Mouse (Mus musculus) olfactory bulb, adult 2 months (tissue): ENCODE results near the gene Krtap11-1. TPM values are rescaled to one million over a fixed set of nuclear protein-coding genes. Genes with fewer than 3 reads are reported as not detected.

Experiments
- H3K27ac ChIP-seq: fragments of 200-500 bp; 2 replicates; pipeline ENCODE4 v1.5.1; 2012; ENCODE audit warnings: low read depth, low read length; ENCODE audit not compliant: insufficient read depth
- H3K4me1 ChIP-seq: fragments of 200-500 bp; 2 replicates; pipeline ENCODE4 v1.6.1; 2012; ENCODE audit warnings: low read length; ENCODE audit not compliant: control insufficient read depth, insufficient read depth
- H3K4me3 ChIP-seq: fragments of 200-500 bp; 2 replicates; pipeline ENCODE4 v1.5.1; 2012; ENCODE audit warnings: mild to moderate bottlenecking, low read depth, low read length, moderate library complexity; ENCODE audit not compliant: insufficient read depth
- CTCF ChIP-seq: fragments of 200-500 bp; IDR thresholded peaks from 2 replicates; pipeline ENCODE4 v1.5.1; 2012; ENCODE audit warnings: low read depth, mild to moderate bottlenecking, low read length, moderate library complexity; ENCODE audit not compliant: insufficient read depth
- POLR2A ChIP-seq: fragments of 200-500 bp; IDR thresholded peaks from 2 replicates; pipeline ENCODE4 v1.6.1; 2012; ENCODE audit warnings: mild to moderate bottlenecking, low read depth, low read length, moderate library complexity; ENCODE audit not compliant: insufficient read depth
- WGBS: fragments of 180-500 bp; shearing (Covaris S2); methylation state at CpG from one replicate; pipeline ENCODE4 v1.1.7; 2018; 5-methylcytosine and 5-hydroxymethylcytosine counted together
- polyA plus RNA-seq: library from polyadenylated mRNA; stranded (reverse); fragments of >200 nt; gene quantifications from 2 replicates; pipeline ENCODE4 v1.2.4, GENCODE M21; 2012; ENCODE audit warnings: low replicate concordance; ENCODE audit not compliant: missing spikeins, insufficient read depth, insufficient read length

Gene Krtap11-1
- polyA plus RNA-seq, result not detected in 2 replicates

DNA sequence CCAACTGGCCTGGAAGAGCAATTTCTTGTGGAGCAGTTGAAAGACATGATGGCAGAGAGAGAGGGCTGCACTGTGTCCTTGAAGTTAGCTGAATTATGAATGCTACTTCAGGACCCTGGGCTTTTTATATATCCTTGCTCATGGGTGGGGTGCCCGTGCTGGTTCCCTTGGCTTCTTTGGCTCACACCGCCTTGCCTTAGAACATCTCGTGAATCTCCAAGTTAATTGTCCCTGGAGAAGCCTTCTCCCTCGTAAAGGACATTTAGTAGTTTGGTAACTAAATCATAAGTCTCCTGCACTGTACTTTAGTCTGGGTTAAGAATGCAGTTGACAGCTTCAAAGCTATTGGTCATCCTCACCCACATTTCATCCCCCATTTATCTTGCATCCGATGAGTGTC lies at the start of gene Krtap11-1:
Gene Krtap11-1 (minus strand): TSS at position 101 of the 400 bp plus-strand sequence.
- Histone ChIP-seq H3K4me3 (no peak within 1 kb of the TSS), H3K4me1 (no peaks in the 10 kb centered on the region), H3K27ac (no peak within 1 kb of the TSS)
- WGBS, result 94% methylated on average over 5 of the region's 5 CpGs
- TF ChIP-seq POLR2A (no peak), CTCF (no peak)

DNA sequence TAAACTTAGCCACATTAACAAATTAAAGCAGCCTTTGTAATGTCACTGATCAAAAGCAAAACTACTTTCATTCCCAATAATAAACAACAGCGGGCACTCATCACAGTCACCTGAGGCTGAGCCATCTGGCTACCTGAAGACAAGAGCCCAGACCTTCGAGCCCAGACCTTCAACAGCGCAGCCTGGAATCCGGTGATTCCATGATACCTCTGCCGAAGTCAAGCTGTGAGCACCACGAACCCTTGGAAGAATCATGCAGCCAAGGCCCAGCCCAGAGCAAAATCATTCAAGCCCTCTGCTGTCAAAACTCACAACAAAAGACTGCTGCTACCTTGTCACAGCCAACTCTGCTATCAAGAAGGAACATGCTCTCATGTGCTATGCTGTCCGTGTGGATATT lies 47.2 kb upstream of the Krtap11-1 start:
- H3K4me1 ChIP-seq, result no peaks in the 10 kb centered on the region
- no peak overlapping the region for H3K4me3 ChIP-seq
- WGBS, result 94% methylated on average over 7 of the region's 7 CpGs
- no peak for TF ChIP-seq CTCF
- no peak for TF ChIP-seq POLR2A
- no peak overlapping the region for H3K27ac ChIP-seq

DNA sequence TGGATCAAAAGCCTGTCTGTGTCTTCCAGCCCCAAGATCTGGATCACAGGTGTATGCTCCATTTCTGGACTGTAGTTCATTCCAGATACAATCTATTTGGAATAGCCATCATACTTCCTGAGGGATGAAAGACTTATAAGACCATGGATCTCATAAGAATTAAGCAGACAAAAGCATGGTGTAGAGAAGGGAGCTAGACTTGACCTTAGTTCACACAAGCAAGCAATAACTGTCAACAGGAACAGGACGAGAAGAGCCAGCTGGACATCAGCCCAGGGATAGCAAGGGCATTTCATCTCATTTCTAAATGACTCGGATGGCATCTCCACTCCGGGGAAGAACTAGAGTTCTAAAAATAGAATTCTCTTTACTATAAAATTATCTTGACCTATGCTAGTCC lies 46.3 kb upstream of the Krtap11-1 start:
- Histone ChIP-seq H3K27ac (no peak overlapping the region), H3K4me1 (no peaks in the 10 kb centered on the region), H3K4me3 (no peak overlapping the region)
- TF ChIP-seq POLR2A, result no peak
- no peak for TF ChIP-seq CTCF
- 61% methylated on average over 3 of the region's 3 CpGs for WGBS

DNA sequence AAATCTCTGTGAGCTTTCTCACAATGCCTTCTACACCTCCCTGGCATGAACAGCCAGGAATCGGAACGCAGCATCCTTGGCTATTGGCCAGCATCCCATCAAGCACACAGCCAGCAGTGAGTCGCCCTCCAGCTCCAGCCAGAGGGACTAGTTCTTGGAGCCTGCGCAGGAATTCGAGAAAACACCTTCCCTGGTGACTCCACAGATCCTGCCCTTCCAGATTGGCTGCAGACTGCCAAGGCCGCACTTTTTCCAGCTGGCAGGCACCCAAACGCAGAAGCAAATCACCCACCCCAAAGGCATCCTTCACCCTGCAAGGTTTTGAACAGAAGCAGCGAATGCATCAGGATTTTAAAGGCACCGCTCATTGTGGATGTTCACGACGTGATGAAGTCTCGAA lies 42.7 kb upstream of the Krtap11-1 start:
- TF ChIP-seq POLR2A (no peak), CTCF (no peak)
- 44% methylated on average over 12 of the region's 12 CpGs for WGBS
- no peaks in the 10 kb centered on the region for H3K4me1 ChIP-seq
- no peak overlapping the region for H3K4me3 ChIP-seq
- no peak overlapping the region for H3K27ac ChIP-seq

DNA sequence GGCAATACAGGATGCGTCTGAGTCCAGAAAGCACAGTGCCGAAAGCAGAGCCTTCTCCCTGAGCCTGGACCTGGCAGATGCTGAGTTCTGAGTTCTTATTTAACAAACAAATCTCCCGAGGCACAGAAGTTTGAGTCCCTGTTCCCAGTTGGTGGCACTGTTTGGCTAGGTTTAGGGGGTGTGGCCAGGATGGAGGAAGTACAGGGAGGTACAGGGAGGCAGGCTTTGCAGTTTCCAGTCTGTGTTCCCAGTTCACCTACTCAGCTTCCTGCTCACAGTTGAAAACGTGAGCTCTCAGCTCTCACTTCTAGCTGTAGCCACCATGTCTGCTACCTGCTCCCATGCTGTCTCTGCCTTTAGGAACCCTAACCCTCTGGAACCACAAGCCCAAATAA lies 37.8 kb upstream of the Krtap11-1 start:
- 83% methylated on average over 4 of the region's 4 CpGs for WGBS

DNA sequence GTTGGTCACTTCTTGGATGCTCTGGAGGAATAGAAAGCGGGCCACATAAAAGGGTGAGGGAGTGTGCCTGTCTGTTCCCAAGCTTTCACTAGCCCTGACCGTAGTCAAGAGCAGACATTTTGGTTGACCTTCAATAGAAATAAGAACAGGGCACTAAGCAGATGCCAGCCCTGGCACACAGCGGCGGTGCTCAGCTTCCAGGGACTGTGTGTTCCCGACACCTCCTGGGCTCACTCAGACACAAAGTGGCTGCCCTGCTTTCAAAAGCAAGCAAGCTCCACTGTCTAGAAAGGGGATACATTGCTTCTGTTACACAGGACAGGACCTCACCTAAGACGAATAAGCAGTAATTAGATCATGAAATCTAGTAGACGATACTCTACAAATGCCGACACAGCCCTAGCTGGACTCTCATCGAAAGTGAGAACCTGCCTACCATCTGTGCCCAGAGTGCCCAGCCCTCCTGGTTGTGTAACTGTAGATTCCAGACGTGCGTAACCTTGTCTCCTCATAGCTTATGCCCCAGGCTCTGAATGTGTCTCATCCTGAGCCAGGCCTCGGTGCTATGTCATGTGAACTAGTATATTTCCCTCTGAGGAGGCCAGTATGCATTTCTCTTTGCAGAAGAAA lies 37.3 kb upstream of the Krtap11-1 start:
- WGBS, result 85% methylated on average over 12 of the region's 12 CpGs
- no peak for TF ChIP-seq POLR2A
- TF ChIP-seq CTCF, result no peak
- Histone ChIP-seq H3K4me1 (no peaks in the 10 kb centered on the region), H3K4me3 (no peak overlapping the region), H3K27ac (no peak overlapping the region)

More for the DNA sequence above, 37.8 kb upstream of the Krtap11-1 start:
- no peak overlapping the region for H3K27ac ChIP-seq
- TF ChIP-seq POLR2A (no peak), CTCF (no peak)
- H3K4me3 ChIP-seq, result no peak overlapping the region
- H3K4me1 ChIP-seq, result no peaks in the 10 kb centered on the region

DNA sequence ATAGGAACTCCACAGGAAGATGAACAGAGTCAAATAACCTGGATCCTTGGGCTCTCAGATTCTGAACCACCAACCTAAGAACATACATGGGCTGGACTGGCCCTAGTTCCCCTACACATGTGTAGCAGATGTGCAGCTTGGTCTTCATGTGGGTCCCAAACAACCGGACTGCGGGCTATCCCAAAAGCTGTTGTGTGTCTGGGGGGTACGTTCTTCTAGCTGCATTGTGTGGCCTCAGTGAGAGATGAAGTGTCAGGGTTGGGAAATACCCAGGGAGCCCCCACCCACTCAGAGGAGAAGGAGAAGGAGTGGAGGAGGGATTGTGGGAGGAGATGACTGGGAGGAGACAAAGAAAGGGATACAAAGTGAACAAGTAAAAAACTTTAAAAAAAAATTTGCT lies 36.0 kb upstream of the Krtap11-1 start:
- Histone ChIP-seq H3K4me1 (no peaks in the 10 kb centered on the region), H3K4me3 (no peak overlapping the region), H3K27ac (no peak overlapping the region)
- no peak for TF ChIP-seq POLR2A
- no peak for TF ChIP-seq CTCF
- 94% methylated on average over 3 of the region's 3 CpGs for WGBS

DNA sequence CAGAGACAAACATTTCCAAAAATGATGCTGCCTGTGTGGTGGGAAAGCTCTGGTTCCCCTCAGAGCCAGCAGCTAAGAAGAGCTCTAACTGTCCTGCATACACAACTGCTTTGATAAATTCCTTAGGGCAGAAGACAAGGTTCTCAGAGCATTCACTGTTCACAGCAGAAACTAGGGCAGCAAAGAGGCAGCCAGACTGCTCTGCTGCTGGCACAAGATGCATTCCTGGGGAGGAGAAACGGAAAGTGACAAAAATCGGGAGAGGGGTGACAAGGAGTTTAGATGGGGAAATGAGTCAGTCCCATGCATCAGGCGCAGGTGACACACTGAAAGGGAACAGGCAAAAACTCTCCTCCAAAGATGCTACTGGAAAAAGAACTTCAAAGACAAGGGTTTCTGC lies 16.2 kb upstream of the Krtap11-1 start:
- Histone ChIP-seq H3K27ac (no peak overlapping the region), H3K4me1 (0 out of 2 replicates have a peak, but pooled peaks cover 5% of the 10 kb centered on the region), H3K4me3 (no peak overlapping the region)
- TF ChIP-seq POLR2A (no peak), CTCF (no peak)
- WGBS, result 56% methylated on average over 3 of the region's 3 CpGs

DNA sequence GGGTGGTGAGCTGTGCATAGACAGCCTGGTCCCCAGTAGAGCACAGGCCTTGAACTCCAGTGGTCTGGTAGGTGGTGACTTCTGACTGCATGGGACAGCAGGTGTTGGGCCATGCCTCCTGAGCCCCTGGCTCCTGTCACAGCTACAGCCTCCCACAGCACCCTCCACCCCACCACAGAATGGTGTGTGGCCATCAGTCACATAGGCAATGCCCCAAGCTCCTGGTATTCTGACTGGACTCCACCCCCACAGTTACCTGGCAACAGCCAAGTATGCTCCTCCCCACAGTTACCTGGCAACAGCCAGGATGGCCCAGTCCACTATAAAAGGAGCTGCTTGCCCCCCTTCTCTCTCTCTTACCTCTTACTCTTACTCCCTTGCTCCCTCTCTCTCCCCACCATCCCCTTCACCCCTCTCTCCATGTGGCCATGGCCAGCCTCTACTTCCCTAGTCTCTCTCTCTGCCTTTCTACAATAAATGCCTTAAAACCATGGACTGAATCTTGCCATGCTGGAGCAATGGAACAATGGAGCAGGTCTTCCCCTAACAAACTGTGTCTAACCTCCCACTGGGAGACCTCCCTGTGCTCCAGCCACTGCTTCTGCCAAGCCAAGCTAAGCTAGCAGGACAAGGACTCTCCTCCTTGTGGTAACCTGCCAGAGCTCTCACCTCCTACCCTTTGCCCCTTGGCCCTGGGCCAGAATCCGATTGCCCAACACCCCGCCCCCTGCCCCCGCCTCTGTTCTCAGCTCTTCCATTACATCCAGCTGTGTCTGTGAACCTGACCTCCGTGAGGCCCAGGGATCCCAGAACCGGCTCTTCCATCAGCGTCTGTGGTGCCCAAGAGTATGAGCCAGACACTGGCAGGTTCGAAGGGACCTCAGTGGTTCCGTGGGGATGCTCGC lies 14.9 kb upstream of the Krtap11-1 start:
- TF ChIP-seq CTCF, result no peak
- no peak for TF ChIP-seq POLR2A
- 85% methylated on average over 9 of the region's 9 CpGs for WGBS
- 0 out of 2 replicates have a peak, but pooled peaks cover 5% of the 10 kb centered on the region for H3K4me1 ChIP-seq
- H3K27ac ChIP-seq, result no peak overlapping the region
- H3K4me3 ChIP-seq, result no peak overlapping the region
